Mouse (Mus musculus): Measurements from ENCODE around the gene Ccdc122.

- TF ChIP-seq POLR2A (IDR thresholded peaks at IDR 0.05; ENCODE audit: borderline replicate concordance, extremely low read depth, insufficient read depth, insufficient read length, poor library complexity, severe bottlenecking): no peak
- TF ChIP-seq CTCF (IDR thresholded peaks at IDR 0.05; ENCODE audit: borderline replicate concordance, extremely low read depth, insufficient read depth, insufficient read length): no peak
Measured at GRCm38 (mm10) chr14:77032433-77032832, 4.1 kb upstream of the Ccdc122 start.

All from brain, embryonic 14.5 days (tissue).